Mouse (Mus musculus): ENCODE measurements at regions not wholly inside any gene's neighbourhood (a gene's known extent, or its start where the extent isn't known, plus 50 kb on each side); places are given as distances from the start of the nearest gene placed in this dataset.
A peak's percentile ranks its signal among the peaks of the same experiment; 100 is the strongest.

- Histone ChIP-seq H3K27me3 (ENCODE audit: control insufficient read depth, insufficient read depth, low read length) (no peaks in the 10 kb centered on the region), H3K4me1 (ENCODE audit: control insufficient read depth, insufficient read depth, low read length) (peaks cover 11% of the 10 kb centered on the region), H3K4me3 (ENCODE audit: control insufficient read depth, low read depth, low read length) (no peak overlapping the region), H3K27ac (ENCODE audit: control insufficient read depth, insufficient read depth, low read depth, low read length) (peak overlapping the region; percentile 12; the same call in 1 of the 2 replicates), H3K36me3 (ENCODE audit: control insufficient read depth, insufficient read depth, low read length) (no peaks in the 10 kb centered on the region)
- no peak for TF ChIP-seq CTCF (IDR thresholded peaks at IDR 0.05; ENCODE audit: control insufficient read depth, insufficient read depth, insufficient replicate concordance, low read depth, low read length)
These were observed 139.7 kb upstream of the Azi2 start for GRCm38 (mm10) chr9:117900631-117901030.

- Histone ChIP-seq H3K27ac (ENCODE audit: control insufficient read depth, insufficient read depth, low read depth, low read length) (no peak overlapping the region), H3K4me3 (ENCODE audit: control insufficient read depth, low read depth, low read length) (no peak overlapping the region), H3K36me3 (ENCODE audit: control insufficient read depth, insufficient read depth, low read length) (no peaks in the 10 kb centered on the region), H3K27me3 (ENCODE audit: control insufficient read depth, insufficient read depth, low read length) (no peaks in the 10 kb centered on the region), H3K4me1 (ENCODE audit: control insufficient read depth, insufficient read depth, low read length) (peaks cover 3% of the 10 kb centered on the region; the same call in 1 of the 2 replicates)
- TF ChIP-seq POLR2A (IDR thresholded peaks at IDR 0.05; ENCODE audit: control insufficient read depth, low read depth, low read length): no peak
- no peak for TF ChIP-seq CTCF (IDR thresholded peaks at IDR 0.05; ENCODE audit: control insufficient read depth, insufficient read depth, insufficient replicate concordance, low read depth, low read length)
These were observed 143.8 kb upstream of the Azi2 start for GRCm38 (mm10) chr9:117896517-117896916.

DNA sequence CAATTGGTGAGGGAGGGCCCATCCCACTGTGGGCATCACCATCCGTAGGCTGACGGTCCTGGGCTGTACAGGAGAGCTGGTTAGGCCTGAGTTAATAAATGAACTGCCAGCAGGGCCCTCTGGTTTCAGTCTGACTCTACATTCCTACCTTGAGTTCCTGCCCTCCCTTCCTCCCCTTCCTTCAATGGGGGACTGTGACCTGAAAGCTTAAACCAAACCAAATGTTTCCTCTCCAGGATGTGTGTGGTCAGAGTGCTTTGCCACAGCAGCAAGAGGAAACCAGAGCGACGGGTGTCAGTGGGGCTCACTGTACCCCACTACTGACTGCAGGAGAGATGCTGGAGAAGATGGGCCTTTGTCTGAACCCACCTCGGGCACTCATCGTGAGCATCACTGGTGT lies 147.7 kb upstream of the Azi2 start:
- no peak overlapping the region for H3K27ac ChIP-seq (ENCODE audit: control insufficient read depth, insufficient read depth, low read depth, low read length)

GRCm38 (mm10) chr9:117873172-117873571 lies 167.1 kb upstream of the Azi2 start:
- 0 out of 2 replicates have a peak, but pooled peaks cover 2% of the 10 kb centered on the region for H3K4me1 ChIP-seq (ENCODE audit: control insufficient read depth, insufficient read depth, low read length)
- H3K27ac ChIP-seq (ENCODE audit: control insufficient read depth, insufficient read depth, low read depth, low read length): no peak overlapping the region
- no peaks in the 10 kb centered on the region for H3K27me3 ChIP-seq (ENCODE audit: control insufficient read depth, insufficient read depth, low read length)
- H3K36me3 ChIP-seq (ENCODE audit: control insufficient read depth, insufficient read depth, low read length): no peaks in the 10 kb centered on the region
- H3K4me3 ChIP-seq (ENCODE audit: control insufficient read depth, low read depth, low read length): no peak overlapping the region
- TF ChIP-seq CTCF (IDR thresholded peaks at IDR 0.05; ENCODE audit: control insufficient read depth, insufficient read depth, insufficient replicate concordance, low read depth, low read length): no peak
- TF ChIP-seq POLR2A (IDR thresholded peaks at IDR 0.05; ENCODE audit: control insufficient read depth, low read depth, low read length): no peak

More for the DNA sequence above, 147.7 kb upstream of the Azi2 start:
- Histone ChIP-seq H3K36me3 (ENCODE audit: control insufficient read depth, insufficient read depth, low read length) (no peaks in the 10 kb centered on the region), H3K27me3 (ENCODE audit: control insufficient read depth, insufficient read depth, low read length) (no peaks in the 10 kb centered on the region), H3K4me3 (ENCODE audit: control insufficient read depth, low read depth, low read length) (no peak overlapping the region), H3K4me1 (ENCODE audit: control insufficient read depth, insufficient read depth, low read length) (no peaks in the 10 kb centered on the region)
- TF ChIP-seq POLR2A (IDR thresholded peaks at IDR 0.05; ENCODE audit: control insufficient read depth, low read depth, low read length) (no peak), CTCF (IDR thresholded peaks at IDR 0.05; ENCODE audit: control insufficient read depth, insufficient read depth, insufficient replicate concordance, low read depth, low read length) (no peak)

GRCm38 (mm10) chr9:117872387-117873081 lies 167.8 kb upstream of the Azi2 start:
- TF ChIP-seq CTCF (IDR thresholded peaks at IDR 0.05; ENCODE audit: control insufficient read depth, insufficient read depth, insufficient replicate concordance, low read depth, low read length): no peak
- no peak for TF ChIP-seq POLR2A (IDR thresholded peaks at IDR 0.05; ENCODE audit: control insufficient read depth, low read depth, low read length)
- H3K27ac ChIP-seq (ENCODE audit: control insufficient read depth, insufficient read depth, low read depth, low read length): no peak overlapping the region
- H3K4me1 ChIP-seq (ENCODE audit: control insufficient read depth, insufficient read depth, low read length): 0 out of 2 replicates have a peak, but pooled peaks cover 2% of the 10 kb centered on the region
- no peaks in the 10 kb centered on the region for H3K27me3 ChIP-seq (ENCODE audit: control insufficient read depth, insufficient read depth, low read length)
- H3K36me3 ChIP-seq (ENCODE audit: control insufficient read depth, insufficient read depth, low read length): no peaks in the 10 kb centered on the region
- H3K4me3 ChIP-seq (ENCODE audit: control insufficient read depth, low read depth, low read length): peak overlapping the region; percentile 4

DNA sequence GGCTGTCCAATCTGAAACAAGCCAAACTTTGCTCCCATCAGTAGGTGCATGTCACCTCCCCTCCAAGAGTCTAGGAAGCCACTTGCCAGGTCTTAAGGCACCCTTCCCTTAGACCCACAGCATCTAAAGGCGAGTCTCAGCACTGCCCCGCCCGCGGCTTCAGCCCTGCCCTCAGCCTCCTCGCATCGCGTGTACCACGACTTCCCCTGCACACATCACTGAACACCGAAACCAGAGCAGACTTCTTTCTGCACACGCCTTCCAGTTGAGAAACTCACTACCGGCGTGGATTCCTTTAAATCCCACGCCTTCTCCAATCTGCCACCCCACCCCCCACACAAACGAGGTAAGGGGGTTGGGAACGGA lies 168.3 kb upstream of the Azi2 start:
- peak overlapping the region; percentile 4 for H3K4me3 ChIP-seq (ENCODE audit: control insufficient read depth, low read depth, low read length)
- no peaks in the 10 kb centered on the region for H3K36me3 ChIP-seq (ENCODE audit: control insufficient read depth, insufficient read depth, low read length)
- H3K27me3 ChIP-seq (ENCODE audit: control insufficient read depth, insufficient read depth, low read length): no peaks in the 10 kb centered on the region
- no peak overlapping the region for H3K27ac ChIP-seq (ENCODE audit: control insufficient read depth, insufficient read depth, low read depth, low read length)
- TF ChIP-seq CTCF (IDR thresholded peaks at IDR 0.05; ENCODE audit: control insufficient read depth, insufficient read depth, insufficient replicate concordance, low read depth, low read length): no peak
- no peak for TF ChIP-seq POLR2A (IDR thresholded peaks at IDR 0.05; ENCODE audit: control insufficient read depth, low read depth, low read length)
- 0 out of 2 replicates have a peak, but pooled peaks cover 2% of the 10 kb centered on the region for H3K4me1 ChIP-seq (ENCODE audit: control insufficient read depth, insufficient read depth, low read length)

DNA sequence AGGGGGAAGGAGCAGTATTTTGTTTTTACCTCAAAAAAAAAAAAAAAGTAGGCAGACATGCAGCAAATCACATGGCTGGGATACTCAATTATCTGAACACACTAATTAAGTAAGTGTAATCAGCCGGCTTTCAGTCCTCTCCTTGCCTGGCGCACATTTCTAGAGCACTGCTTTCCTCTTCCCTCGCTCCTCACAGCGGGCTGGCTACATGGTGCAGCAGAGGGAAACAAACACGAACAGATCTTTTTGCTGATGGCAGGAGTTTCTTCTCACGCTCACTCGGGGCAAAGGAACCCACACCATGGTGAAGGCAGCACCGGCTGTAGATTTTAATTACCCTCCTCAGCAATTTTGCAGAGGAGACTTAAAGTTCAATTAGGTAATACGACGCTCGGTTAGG lies 169.7 kb upstream of the Azi2 start:
- Histone ChIP-seq H3K4me1 (ENCODE audit: control insufficient read depth, insufficient read depth, low read length) (0 out of 2 replicates have a peak, but pooled peaks cover 2% of the 10 kb centered on the region), H3K27ac (ENCODE audit: control insufficient read depth, insufficient read depth, low read depth, low read length) (no peak overlapping the region), H3K4me3 (ENCODE audit: control insufficient read depth, low read depth, low read length) (no peak overlapping the region), H3K27me3 (ENCODE audit: control insufficient read depth, insufficient read depth, low read length) (no peaks in the 10 kb centered on the region), H3K36me3 (ENCODE audit: control insufficient read depth, insufficient read depth, low read length) (no peaks in the 10 kb centered on the region)
- TF ChIP-seq CTCF (IDR thresholded peaks at IDR 0.05; ENCODE audit: control insufficient read depth, insufficient read depth, insufficient replicate concordance, low read depth, low read length): no peak
- TF ChIP-seq POLR2A (IDR thresholded peaks at IDR 0.05; ENCODE audit: control insufficient read depth, low read depth, low read length): no peak
